Mouse (Mus musculus) heart, embryonic 13.5 days (tissue): ENCODE measurements around the gene Prr36. TPM values are rescaled to one million over a fixed set of nuclear protein-coding genes. Genes with fewer than 3 reads are reported as not detected.

Experiments
- ATAC-seq: fragments of 200-750 bp; cut with Nextera tagmentation; 2 replicates; pipeline ENCODE4 v1.8.0; 2017; ENCODE audit warnings: moderate TSS enrichment; ENCODE audit not compliant: insufficient number of reproducible peaks, low FRiP score, low TSS enrichment; ENCODE audit errors: extremely low read depth
- H3K27ac ChIP-seq: fragments of 300-500 bp; sonication (generic); replicated peaks from 2 replicates; pipeline ENCODE4 v1.5.1; 2015; ENCODE audit warnings: moderate library complexity, mild to moderate bottlenecking, inconsistent platforms
- H3K27me3 ChIP-seq: fragments of 300-500 bp; sonication (generic); replicated peaks from 2 replicates; pipeline ENCODE4 v1.6.1; 2015; ENCODE audit warnings: mild to moderate bottlenecking, inconsistent platforms
- H3K36me3 ChIP-seq: fragments of 300-500 bp; sonication (generic); 2 replicates; pipeline ENCODE4 v1.6.1; 2015; ENCODE audit warnings: mild to moderate bottlenecking, inconsistent platforms
- H3K4me1 ChIP-seq: fragments of 300-500 bp; sonication (generic); 2 replicates; pipeline ENCODE4 v1.6.1; 2015; ENCODE audit warnings: inconsistent platforms
- H3K4me2 ChIP-seq: fragments of 300-500 bp; sonication (generic); 2 replicates; pipeline ENCODE4 v1.6.1; 2015; ENCODE audit warnings: inconsistent platforms, mild to moderate bottlenecking, moderate library complexity
- H3K4me3 ChIP-seq: fragments of 300-500 bp; sonication (generic); 2 replicates; pipeline ENCODE4 v1.5.1; 2015; ENCODE audit warnings: moderate library complexity, mild to moderate bottlenecking, inconsistent platforms
- H3K9ac ChIP-seq: fragments of 300-500 bp; sonication (generic); 2 replicates; pipeline ENCODE4 v1.6.1; 2015; ENCODE audit warnings: inconsistent platforms, mild to moderate bottlenecking, moderate library complexity
- H3K9me3 ChIP-seq: fragments of 300-500 bp; sonication (generic); 2 replicates; pipeline ENCODE4 v1.6.1; 2016; ENCODE audit warnings: inconsistent platforms
- WGBS: fragments of 180-500 bp; shearing (Covaris S2); methylation state at CpG from one replicate; pipeline ENCODE4 v1.1.7; 2015; ENCODE audit warnings: mixed read lengths; 5-methylcytosine and 5-hydroxymethylcytosine counted together
- polyA plus RNA-seq: library from polyadenylated mRNA; unstranded; fragments of >200 nt; fragmentation: Nextera tagmentation; extraction: Ambion mirVana; gene quantifications from 2 replicates; pipeline ENCODE4 v1.2.1, GENCODE M21; 2015

Gene Prr36
- polyA plus RNA-seq, 1 experiment from 2014 or later: 0.72 TPM

DNA sequence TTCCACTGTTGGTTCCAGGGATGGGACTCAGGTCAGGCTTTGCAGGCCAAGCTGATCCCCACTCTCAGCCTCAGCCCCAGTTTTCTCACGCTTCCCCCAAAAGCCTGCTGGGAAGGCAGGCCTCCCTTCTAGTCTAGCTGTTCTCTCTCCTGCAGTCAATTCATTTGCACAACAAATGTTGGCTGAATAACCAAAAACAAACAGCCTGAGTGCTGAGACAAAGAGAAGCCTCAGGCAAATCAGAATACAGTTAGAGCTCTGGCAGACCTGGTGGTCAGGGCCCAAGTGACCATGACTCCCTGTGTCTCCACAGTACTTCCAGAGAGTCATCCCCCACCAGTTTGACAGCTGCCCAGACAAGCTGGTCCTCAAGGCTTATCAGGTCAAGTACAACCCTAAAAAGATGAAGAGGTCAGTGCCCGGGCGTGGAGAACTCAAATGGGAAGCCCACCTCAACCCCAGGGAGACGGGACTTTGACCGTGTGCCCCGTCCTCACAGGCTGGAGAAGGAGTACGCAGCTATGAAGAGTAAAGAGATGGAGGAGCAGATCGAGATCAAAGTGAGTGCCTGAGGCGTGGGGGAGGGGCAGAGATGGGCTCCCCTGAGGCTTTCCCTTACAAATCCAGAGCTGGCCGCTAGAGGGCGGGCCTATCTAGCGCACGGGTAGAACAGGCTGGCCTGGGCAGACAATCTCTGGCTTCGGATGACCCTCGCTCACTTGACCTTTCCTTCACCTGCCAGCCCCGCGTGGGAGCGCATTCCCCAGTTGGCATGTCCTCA, 24.3 kb downstream of the Prr36 start:
- ATAC-seq: 0 out of 2 replicates have a peak, but pooled peaks have one; percentile 39
- Histone ChIP-seq H3K27me3 (no peaks in the 10 kb centered on the region; the same call in 1 of the 2 replicates), H3K36me3 (peaks cover 25% of the 10 kb centered on the region), H3K4me1 (peaks cover 11% of the 10 kb centered on the region; the same call in 1 of the 2 replicates), H3K9ac (peak overlapping the region; percentile 48), H3K9me3 (no peaks in the 10 kb centered on the region), H3K27ac (no peak overlapping the region), H3K4me2 (peak overlapping the region; percentile 41), H3K4me3 (no peak overlapping the region)
- 8% methylated on average over 18 of the region's 18 CpGs for WGBS

DNA sequence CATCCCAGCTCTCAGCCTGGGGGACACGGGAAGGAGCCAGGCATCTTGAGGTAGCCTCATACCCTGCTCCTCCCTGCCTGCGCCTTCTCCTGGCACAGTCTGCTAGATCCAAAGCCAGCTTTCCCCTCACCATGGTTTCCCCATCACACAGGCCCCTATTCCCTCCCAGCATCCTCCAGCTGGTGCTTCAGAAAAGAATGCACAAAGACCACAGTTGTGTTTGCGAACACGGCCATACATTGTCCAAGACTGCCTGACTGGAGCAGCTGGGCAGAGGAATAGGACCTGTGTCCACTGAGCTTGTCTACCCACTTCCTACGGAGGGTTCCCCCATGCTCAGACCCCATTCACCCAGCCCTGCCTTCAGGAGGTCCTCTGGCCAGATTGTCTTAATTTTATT, 25.0 kb downstream of the Prr36 start:
- WGBS: 65% methylated on average over 5 of the region's 5 CpGs
- no peak for ATAC-seq
- Histone ChIP-seq H3K9me3 (no peaks in the 10 kb centered on the region), H3K4me1 (peaks cover 11% of the 10 kb centered on the region; the same call in 1 of the 2 replicates), H3K9ac (no peak overlapping the region), H3K4me3 (no peak overlapping the region), H3K27ac (no peak overlapping the region), H3K4me2 (no peak overlapping the region), H3K27me3 (no peaks in the 10 kb centered on the region; the same call in 1 of the 2 replicates), H3K36me3 (peaks cover 28% of the 10 kb centered on the region)

DNA sequence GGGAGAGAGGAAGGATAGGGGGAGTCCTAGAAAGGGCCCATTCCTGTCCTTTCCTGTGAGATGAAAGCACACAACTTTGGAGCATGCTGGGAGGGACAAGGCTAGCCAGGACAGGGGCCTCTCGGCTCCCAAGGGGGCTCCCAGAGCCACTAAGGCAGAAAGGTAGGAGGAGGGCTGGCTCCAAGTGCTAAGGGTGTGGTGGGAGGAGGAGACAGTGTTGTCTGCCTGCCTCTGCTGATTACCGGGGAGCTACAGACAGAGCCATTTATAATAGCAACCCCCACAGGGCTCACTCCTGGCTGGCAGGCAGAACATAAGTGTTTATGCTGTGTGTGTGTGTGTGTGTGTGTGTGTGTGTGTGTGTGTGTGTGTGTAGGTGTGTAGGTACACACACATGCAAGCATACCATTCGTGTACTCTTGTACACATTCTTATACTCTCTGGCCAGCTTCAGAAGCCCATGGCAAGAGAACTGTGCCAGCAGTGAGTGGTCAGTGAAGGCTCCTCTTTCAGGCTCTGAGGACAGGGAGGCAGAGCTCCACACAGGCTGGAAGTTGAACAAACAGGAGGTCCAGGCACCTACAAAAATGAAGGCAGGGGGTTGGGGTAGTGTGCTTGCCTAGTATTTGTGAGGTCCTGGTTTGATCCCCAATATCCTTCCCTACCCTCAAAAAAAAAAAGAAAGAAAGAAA, 28.1 kb downstream of the Prr36 start:
- H3K4me3 ChIP-seq: no peak overlapping the region
- H3K4me2 ChIP-seq: no peak overlapping the region
- peaks cover 11% of the 10 kb centered on the region; the same call in 1 of the 2 replicates for H3K4me1 ChIP-seq
- no peaks in the 10 kb centered on the region; the same call in 1 of the 2 replicates for H3K27me3 ChIP-seq
- H3K9ac ChIP-seq: 0 out of 2 replicates have a peak overlapping the region, but pooled peaks have one; percentile 5
- no peak overlapping the region; the same call in 1 of the 2 replicates for H3K27ac ChIP-seq
- WGBS: 31% methylated on average over 3 of the region's 3 CpGs
- ATAC-seq: no peak
- peaks cover 53% of the 10 kb centered on the region for H3K36me3 ChIP-seq
- no peaks in the 10 kb centered on the region for H3K9me3 ChIP-seq

DNA sequence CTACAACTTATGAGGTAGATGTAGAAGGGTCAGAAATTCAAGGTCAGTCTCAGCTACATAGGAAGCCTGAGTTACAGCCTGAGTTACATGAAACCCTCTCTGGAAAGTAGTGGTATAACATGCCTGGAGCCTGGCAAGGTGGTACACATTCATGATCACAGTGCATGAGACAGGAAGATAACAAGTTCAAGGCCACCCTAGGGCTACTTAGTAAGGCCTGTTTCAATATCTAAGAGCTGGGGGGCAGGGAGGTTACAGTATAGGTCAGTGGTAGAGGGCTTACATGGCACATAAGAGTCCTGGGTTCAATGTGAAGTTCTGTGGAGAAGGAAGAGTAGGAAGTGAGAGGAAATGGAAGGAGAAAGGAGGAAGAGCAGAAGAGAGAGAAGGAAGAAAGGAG, 28.7 kb downstream of the Prr36 start:
- Histone ChIP-seq H3K9ac (0 out of 2 replicates have a peak overlapping the region, but pooled peaks have one; percentile 5), H3K4me3 (no peak overlapping the region), H3K27ac (no peak overlapping the region), H3K4me1 (peaks cover 11% of the 10 kb centered on the region; the same call in 1 of the 2 replicates), H3K27me3 (no peaks in the 10 kb centered on the region), H3K9me3 (no peaks in the 10 kb centered on the region), H3K36me3 (peaks cover 57% of the 10 kb centered on the region), H3K4me2 (no peak overlapping the region)
- no peak for ATAC-seq

GRCm38 (mm10) chr8:4186151-4186550, 31.1 kb downstream of the Prr36 start:
- 91% methylated on average over 2 of the region's 2 CpGs for whole genome bisulfite sequencing
- H3K4me2 ChIP-seq: no peak overlapping the region
- H3K9me3 ChIP-seq: no peaks in the 10 kb centered on the region
- H3K9ac ChIP-seq: no peak overlapping the region
- H3K27ac ChIP-seq: no peak overlapping the region
- peaks cover 57% of the 10 kb centered on the region for H3K36me3 ChIP-seq
- no peaks in the 10 kb centered on the region for H3K27me3 ChIP-seq
- H3K4me3 ChIP-seq: no peak overlapping the region
- 0 out of 2 replicates have a peak, but pooled peaks cover 5% of the 10 kb centered on the region for H3K4me1 ChIP-seq
- ATAC-seq: no peak

GRCm38 (mm10) chr8:4183409-4183808, 33.9 kb downstream of the Prr36 start:
- no peak overlapping the region for H3K9ac ChIP-seq
- H3K4me1 ChIP-seq: no peaks in the 10 kb centered on the region
- peaks cover 50% of the 10 kb centered on the region for H3K36me3 ChIP-seq
- H3K27me3 ChIP-seq: no peaks in the 10 kb centered on the region
- H3K4me2 ChIP-seq: no peak overlapping the region
- no peak overlapping the region for H3K4me3 ChIP-seq
- WGBS: 67% methylated on average over 8 of the region's 8 CpGs
- no peaks in the 10 kb centered on the region for H3K9me3 ChIP-seq
- no peak for ATAC-seq
- H3K27ac ChIP-seq: no peak overlapping the region

DNA sequence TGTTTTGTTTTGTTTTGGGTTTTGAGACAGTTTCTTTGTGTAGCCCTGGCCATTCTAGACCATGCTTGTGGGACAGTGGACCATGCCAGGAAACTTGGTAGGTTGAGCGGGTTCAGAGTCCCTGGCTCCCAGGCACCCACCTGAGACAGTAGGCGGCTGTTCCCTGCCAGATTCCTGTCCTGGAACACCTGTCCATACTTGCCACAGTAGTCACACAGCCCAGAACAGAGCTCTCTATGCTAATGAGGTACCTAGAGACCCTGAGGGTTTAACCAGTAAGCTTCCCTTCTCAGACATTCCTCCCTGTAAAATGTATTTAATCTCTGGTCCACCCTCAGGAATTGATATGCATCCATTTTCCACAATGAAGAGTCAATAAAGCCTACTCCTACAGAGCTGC, 43.2 kb downstream of the Prr36 start:
- no peak overlapping the region for H3K4me2 ChIP-seq
- H3K9ac ChIP-seq: no peak overlapping the region
- no peak for ATAC-seq
- no peak overlapping the region for H3K27ac ChIP-seq
- WGBS: 85% methylated on average over 2 of the region's 2 CpGs
- H3K36me3 ChIP-seq: peaks cover 8% of the 10 kb centered on the region; the same call in 1 of the 2 replicates
- no peak overlapping the region for H3K4me3 ChIP-seq
- H3K27me3 ChIP-seq: no peaks in the 10 kb centered on the region
- no peaks in the 10 kb centered on the region for H3K4me1 ChIP-seq
- H3K9me3 ChIP-seq: no peaks in the 10 kb centered on the region

DNA sequence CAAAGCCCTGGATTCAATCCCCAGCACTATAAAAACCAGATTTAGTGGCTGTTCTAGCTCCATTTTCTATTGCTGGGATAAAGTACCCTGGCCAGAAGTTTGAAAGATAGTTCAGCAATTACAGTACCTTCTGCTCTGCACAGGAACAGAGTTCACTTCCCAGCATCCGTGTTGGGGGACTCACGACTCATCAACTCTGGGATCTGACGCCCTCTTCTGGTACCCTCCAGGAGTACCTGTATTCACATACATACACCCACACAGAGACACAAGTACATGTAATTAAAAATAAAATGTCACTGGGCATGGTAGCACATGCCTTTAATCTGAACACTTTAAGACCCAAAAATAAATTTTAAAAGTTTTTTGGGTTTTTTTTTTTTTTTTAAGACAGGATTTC, 44.8 kb downstream of the Prr36 start:
- no peak overlapping the region for H3K4me3 ChIP-seq
- no peak overlapping the region for H3K9ac ChIP-seq
- H3K4me2 ChIP-seq: no peak overlapping the region
- ATAC-seq: no peak
- WGBS: 60% methylated on average over 3 of the region's 3 CpGs
- peaks cover 2% of the 10 kb centered on the region; the same call in 1 of the 2 replicates for H3K4me1 ChIP-seq
- peaks cover 8% of the 10 kb centered on the region; the same call in 1 of the 2 replicates for H3K36me3 ChIP-seq
- no peak overlapping the region for H3K27ac ChIP-seq
- H3K9me3 ChIP-seq: no peaks in the 10 kb centered on the region
- no peaks in the 10 kb centered on the region for H3K27me3 ChIP-seq

DNA sequence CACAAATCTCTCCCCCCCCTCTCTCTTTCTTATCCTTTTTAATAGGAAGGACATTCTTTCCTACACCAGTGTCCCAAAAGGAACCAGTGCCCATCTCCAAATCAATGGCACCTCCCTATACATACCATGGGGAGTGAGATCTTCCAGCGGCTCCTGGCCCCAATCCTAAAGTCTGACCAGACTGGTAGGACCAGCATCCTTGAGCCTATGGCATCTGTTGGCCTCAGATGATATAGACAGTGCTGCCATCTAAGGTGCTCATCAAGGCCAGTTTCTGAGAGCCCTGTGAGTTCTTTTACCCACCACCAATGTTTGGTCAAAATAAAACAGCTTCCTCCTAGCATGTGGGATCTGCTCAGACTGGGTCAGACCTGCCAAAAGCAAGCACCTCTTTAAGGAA, 49.3 kb downstream of the Prr36 start:
- H3K4me3 ChIP-seq: no peak overlapping the region
- no peak for ATAC-seq
- no peak overlapping the region for H3K4me2 ChIP-seq
- peaks cover 14% of the 10 kb centered on the region for H3K4me1 ChIP-seq
- no peaks in the 10 kb centered on the region for H3K9me3 ChIP-seq
- 0 out of 2 replicates have a peak, but pooled peaks cover 2% of the 10 kb centered on the region for H3K36me3 ChIP-seq
- no peak overlapping the region for H3K27ac ChIP-seq
- WGBS: 85% methylated on average over 1 of the region's 1 CpGs
- H3K27me3 ChIP-seq: no peaks in the 10 kb centered on the region
- H3K9ac ChIP-seq: no peak overlapping the region

DNA sequence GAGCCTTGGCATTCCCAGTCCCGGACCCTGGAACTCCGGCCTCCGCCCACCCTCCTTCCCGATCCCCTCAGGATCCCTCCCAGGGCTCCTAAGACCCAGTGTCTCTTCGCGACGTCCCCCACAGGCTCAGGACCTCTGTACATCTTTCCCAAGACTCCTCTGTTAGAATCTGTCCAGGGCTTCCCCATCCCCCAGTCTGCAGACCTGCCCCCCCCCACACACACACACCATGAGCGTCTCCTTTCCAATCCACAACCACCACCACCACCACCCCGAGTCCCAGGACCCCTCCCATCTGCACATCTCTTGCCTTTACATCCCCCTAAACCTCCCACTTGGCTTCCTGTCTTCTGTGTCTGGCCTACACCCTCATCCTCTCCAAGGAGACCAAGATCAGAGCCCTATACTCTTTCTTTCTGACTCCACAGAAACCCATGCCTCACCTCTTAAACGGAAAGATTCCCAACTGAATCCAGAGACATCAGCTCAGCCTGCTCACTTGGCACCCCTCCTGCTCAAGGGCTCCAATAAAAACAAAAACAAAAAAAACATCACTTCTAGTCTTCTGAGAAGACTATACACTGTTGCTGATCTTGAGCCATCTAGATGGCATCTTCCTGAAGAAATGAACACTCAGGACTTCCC, 50.3 kb downstream of the Prr36 start:
- Histone ChIP-seq H3K4me3 (peak overlapping the region; percentile 90), H3K36me3 (0 out of 2 replicates have a peak, but pooled peaks cover 2% of the 10 kb centered on the region), H3K27ac (no peak overlapping the region), H3K4me1 (peaks cover 14% of the 10 kb centered on the region), H3K27me3 (no peaks in the 10 kb centered on the region), H3K9ac (peak overlapping the region; percentile 95), H3K4me2 (peak overlapping the region; percentile 89), H3K9me3 (no peaks in the 10 kb centered on the region)
- WGBS: 12% methylated on average over 10 of the region's 10 CpGs
- no peak for ATAC-seq
